Mouse (Mus musculus) cerebral cortex, adult 2 months (tissue): ENCODE results near the gene Gm14692.

Experiments used
- WGBS: fragments of 180-500 bp; shearing (Covaris S2); methylation state at CpG from one replicate; pipeline ENCODE4 v1.1.7; 2018; 5-methylcytosine and 5-hydroxymethylcytosine counted together

Gm14692 gene

DNA sequence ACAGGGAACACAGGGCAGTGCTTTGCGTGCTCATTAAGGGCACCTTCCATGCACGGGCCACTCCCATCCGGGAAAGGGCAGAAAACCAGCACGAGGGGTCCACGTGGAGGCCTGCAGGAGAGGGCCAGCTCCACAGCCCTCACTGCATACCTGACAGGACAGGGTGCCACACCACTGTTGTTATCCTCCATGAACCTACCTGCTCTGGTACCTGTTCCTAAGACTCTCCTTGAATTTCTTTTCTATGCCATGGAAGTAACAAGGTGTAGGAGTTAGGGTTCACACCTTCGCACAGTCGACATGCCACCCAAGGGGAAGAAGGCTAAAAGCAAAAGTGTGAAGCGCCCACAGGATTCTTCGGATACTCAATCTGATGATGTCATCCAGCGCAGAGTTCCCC lies at the start of gene Gm14692:
TSS of gene Gm14692 (plus strand) at position 301 of the 400 bp plus-strand sequence.
- 73% methylated on average over 2 of the region's 10 CpGs for WGBS

- 69% methylated on average over 4 of the region's 11 CpGs for WGBS
Observed at GRCm38 (mm10) chrX:67693462-67693861, 2.0 kb upstream of the Gm14692 start, which contains the start of gene Gm1140. Gm1140 (minus strand) TSS chrX:67693562.
